20 mouse cellular contexts compared by ENCODE assay signal in the genomic region with DNA sequence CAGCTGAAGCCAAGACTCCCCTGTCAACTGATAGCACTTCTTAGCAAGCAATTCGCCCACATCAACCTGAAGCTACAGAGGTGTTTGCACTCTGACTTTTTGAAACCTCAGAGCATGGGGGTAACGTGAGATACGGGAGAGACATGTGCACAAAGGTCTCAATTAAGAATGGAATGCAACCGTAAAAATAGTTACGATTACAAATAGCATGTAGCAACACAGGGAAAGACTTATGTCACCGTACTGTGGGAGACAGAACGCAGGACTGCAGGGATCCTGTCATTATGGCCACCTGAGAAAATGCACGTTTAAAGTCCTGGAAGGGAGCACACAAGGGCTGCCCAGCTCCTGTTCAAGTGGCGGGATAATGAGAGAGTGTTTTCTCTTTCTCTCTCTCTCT.
"Had no signal": no experiment of that assay in that cellular context is flagged by ENCODE, and none has a peak within 500 bp of the region (broad histone marks: within the 10 kb centered on the region; RNA-seq: fewer than 3 reads in every experiment).

No protein-coding gene starts in this region.

- H3K4me3 ChIP-seq: midbrain, embryonic 10.5 days; midbrain, embryonic 13.5 days; midbrain, embryonic 15.5 days; myocyte; neural tube, embryonic 13.5 days; neural tube, embryonic 15.5 days; stomach, embryonic 15.5 days had no signal

- H3K9ac ChIP-seq: lung, embryonic 14.5 days; midbrain, embryonic 13.5 days; midbrain, embryonic 15.5 days; neural tube, embryonic 13.5 days; neural tube, embryonic 15.5 days; stomach, embryonic 15.5 days had no signal

- H3K4me2 ChIP-seq: lung, embryonic 14.5 days; midbrain, embryonic 13.5 days; midbrain, embryonic 15.5 days; neural tube, embryonic 13.5 days; neural tube, embryonic 15.5 days; stomach, embryonic 15.5 days had no signal

- ATAC-seq: midbrain, embryonic 13.5 days; midbrain, embryonic 15.5 days had no signal

- DNase-seq: lung, adult 18-20 months; lung, embryonic 14.5 days; lung, postnatal 10 days; lung, postnatal 4 days; retina, postnatal 1 day; right cerebral cortex, adult 18-20 months; right cerebral cortex, postnatal 25 days; right cerebral cortex, postnatal 4 days; spleen, adult 18-20 months; thymus, adult 2 months; thymus, postnatal 25 days; thymus, postnatal 4 days had no signal

- H3K4me1 ChIP-seq: midbrain, embryonic 13.5 days; midbrain, embryonic 15.5 days had no signal

- H3K9me3 ChIP-seq: midbrain, embryonic 10.5 days; midbrain, embryonic 13.5 days; midbrain, embryonic 15.5 days; neural tube, embryonic 13.5 days; neural tube, embryonic 15.5 days; stomach, embryonic 15.5 days had no signal

- H3K36me3 ChIP-seq: midbrain, embryonic 10.5 days; midbrain, embryonic 13.5 days; midbrain, embryonic 15.5 days; neural tube, embryonic 13.5 days; neural tube, embryonic 15.5 days; stomach, embryonic 15.5 days had no signal

- H3K27me3 ChIP-seq: midbrain, embryonic 13.5 days; midbrain, embryonic 15.5 days; neural tube, embryonic 13.5 days; neural tube, embryonic 15.5 days; stomach, embryonic 15.5 days had no signal

- H3K27ac ChIP-seq: midbrain, embryonic 10.5 days; midbrain, embryonic 13.5 days; midbrain, embryonic 15.5 days; neural tube, embryonic 13.5 days; neural tube, embryonic 15.5 days; stomach, embryonic 15.5 days; stomach, postnatal 0 days had no signal
